Mouse (Mus musculus) frontal cortex, adult 2 months (tissue): ENCODE data around the gene Gstp3. TPM values are rescaled to one million over a fixed set of nuclear protein-coding genes. Genes with fewer than 3 reads are reported as not detected.

Experiments used
- DNase-seq, 2 experiments: peaks; one replicate each; pipeline ENCODE4 v3.0.0; 2022; ENCODE audit warnings: low spot score in 1 of 2; ENCODE audit errors: extremely low spot score in 1 of 2
- polyA plus RNA-seq: library from polyadenylated mRNA; depleted of rRNA; stranded (reverse); fragments of >200 nt; gene quantifications from 2 replicates; pipeline ENCODE4 v1.2.3, GENCODE M21; 2012; rRNA removed

The Gstp3 gene
- not detected in 2 replicates for polyA plus RNA-seq

DNA sequence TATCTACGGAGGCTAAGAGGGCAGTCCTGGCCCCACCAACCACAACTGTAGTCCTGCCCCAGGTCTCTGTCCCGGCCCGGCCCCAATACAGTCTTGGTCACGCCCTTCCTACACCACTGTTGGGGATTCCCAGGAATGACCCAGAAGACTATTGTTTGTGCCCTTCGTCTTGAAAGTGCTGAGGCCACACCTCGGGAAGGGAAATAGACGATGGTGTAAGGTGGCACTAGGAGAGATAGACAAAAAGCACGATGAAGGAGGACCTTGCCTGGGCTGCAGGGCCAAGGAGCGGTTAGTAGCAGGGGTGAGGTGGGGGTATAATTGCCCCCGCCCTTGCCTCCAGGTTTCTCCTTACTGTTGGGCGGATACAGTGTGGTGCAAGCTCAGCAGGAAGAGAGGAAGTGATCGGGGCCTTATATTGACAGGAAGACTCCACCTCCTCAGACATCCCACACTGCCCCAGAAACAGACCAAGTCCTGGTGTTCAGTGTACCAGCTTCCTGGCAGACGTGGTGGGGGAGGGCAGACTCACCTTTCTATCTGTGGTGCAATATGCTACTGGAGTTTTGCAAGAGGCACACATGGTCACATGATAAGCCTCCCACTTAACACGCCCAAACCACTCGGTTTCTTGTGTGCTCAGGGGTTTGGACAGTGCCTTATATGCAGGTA lies at the start of gene Gstp3:
Gstp3 (minus strand) TSS at position 501 of the 672 bp plus-strand sequence.
- DNase-seq = no peak

DNA sequence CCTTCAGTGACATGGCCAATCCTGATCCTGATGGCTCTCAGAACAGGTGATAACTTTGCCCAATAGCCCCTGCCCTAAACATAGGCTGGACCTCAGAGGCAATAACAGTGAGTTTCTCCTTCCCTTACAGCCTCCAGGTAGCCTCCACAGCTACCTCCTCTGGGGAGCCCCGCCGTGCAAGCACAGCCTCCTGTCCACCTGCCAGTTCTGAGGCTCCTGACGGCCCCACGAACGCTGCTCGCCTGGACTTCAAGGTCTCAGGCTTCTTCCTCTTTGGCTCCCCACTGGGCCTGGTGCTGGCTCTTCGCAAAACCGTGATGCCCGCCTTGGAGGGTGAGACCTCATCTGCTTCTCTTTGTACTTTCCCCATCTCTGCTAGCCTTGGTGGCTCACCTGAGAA lies 49.2 kb upstream of the Gstp3 start:
- DNase-seq = no peak

DNA sequence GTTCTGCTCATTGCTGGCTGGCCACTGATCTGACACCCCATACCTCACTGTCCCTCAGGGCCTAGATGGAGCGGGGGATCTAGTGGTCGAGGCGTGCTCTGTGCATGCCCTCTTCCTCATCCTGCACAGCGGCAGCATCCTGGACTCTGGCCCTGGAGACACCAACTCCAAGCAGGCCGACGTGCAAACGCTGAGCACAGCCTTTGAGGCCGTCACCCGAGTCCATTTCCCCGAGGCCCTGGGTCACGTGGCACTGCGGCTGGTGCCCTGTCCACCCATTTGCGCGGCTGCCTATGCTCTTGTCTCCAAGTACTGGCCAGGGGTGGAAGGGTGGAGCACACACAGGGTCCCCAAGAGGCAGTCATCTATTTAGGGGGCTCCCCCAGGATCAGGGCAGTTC lies 47.3 kb upstream of the Gstp3 start:
- no peak for DNase-seq

DNA sequence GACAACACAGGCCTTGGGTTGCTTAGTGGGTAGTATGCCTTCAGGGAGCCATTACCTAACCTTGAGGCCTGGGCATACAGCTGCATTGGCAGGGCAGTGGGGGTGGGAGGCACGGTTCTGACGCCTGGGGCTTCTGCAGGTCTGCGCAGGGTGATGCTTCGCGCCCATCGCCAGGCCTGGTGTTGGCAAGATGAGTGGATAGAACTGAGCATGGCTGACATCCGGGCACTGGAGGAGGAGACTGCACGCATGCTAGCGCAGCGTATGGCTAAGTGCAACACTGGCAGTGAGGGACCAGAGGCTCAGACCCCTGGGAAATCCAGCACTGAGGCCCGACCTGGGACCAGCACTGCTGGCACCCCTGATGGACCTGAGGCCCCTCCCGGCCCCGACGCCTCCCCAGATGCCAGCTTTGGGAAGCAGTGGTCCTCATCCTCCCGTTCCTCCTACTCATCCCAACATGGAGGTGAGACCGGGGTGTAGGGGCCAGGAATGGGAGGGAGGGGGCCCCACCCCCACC lies 45.4 kb upstream of the Gstp3 start:
- no peak for DNase-seq

DNA sequence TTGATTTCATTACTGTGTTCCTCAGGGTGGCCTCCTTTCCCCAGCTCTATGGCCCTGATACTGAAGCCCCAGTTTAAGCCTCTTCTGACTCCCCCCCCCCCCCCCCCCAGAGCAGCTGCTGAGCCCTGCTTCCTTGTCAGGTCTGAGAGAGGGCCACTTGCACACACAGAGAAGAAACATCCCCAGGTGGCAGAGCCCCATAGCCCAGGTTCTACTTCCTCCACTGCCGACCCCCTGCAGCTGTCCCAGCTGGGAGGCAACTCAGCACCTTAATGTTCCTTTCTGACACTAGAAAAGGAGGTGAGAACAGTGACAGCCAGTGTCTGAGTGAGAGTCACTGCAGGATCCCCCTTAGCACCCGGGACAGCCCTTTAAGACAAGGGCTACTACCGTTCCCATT lies 44.4 kb upstream of the Gstp3 start:
- DNase-seq = no peak

DNA sequence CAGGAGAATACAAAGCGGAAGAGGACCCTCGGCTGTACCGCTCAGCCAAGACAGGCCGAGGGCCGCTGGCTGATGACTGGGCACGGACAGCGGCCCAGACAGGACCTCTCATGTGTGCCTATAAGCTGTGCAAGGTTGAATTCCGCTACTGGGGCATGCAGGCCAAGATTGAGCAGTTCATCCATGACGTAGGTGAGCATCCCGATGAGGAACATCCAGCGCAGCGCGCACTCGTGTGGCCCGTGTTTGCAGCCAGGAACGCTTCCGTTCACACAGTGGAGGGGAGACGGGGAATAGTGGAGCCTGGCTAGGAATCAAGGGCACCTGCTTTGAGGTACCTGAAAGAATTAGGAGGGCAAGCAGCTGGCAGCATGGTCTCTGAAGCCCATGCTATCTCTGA lies 43.9 kb upstream of the Gstp3 start:
- DNase-seq = no peak

DNA sequence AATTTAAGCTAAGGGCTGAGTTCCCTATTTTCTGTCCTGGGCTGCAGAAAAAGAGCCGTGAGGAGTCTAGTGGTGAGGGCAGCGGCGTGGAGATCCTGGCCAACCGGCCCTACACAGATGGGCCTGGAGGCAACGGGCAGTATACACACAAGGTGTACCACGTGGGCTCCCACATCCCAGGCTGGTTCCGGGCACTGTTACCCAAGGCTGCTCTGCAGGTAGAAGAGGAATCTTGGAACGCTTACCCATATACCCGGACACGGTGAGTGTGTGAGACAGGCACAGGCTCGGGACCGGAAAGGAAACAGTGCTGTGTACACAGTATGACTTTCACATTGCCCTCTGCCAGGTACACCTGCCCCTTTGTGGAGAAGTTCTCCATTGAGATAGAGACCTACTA lies 43.3 kb upstream of the Gstp3 start:
- no peak for DNase-seq

DNA sequence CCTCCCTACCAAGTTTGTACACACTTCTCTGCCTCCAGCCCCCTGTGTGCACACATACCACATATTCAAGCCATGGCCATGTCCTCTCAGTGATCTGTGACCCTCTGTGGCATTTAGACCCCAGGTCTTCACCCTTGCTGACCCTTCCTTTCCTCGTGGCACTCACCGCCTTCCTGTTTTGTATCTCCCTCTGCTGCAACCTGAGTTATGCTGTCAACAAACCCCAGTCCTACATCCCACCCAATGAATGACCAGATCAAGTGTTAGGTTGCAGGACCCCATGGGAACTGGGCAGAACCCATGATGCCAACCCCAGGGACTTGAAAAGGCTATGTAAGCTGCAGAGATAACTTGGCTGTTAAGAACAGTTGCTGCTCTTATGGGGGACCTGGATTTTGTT lies 42.7 kb upstream of the Gstp3 start:
- no peak for DNase-seq

DNA sequence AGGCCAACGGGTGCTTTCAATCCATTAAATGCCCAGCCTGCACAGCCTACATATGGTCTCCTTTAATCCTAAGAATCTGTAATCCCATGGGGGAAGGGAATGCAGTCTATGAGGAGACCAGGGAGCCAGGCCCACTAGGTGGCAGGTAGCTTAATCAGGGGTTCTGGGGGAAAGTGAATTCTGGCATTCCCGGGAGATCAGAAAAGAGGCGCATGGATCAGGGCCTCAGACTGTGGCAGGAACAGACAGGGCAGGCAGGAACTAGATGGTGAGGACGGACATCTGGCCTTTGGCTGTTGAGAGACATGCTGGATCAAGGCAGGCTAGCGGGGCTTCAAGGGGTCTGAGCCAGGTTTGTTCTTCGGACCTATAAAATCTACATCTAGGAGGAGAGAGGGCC lies 42.1 kb upstream of the Gstp3 start:
- no peak for DNase-seq

DNA sequence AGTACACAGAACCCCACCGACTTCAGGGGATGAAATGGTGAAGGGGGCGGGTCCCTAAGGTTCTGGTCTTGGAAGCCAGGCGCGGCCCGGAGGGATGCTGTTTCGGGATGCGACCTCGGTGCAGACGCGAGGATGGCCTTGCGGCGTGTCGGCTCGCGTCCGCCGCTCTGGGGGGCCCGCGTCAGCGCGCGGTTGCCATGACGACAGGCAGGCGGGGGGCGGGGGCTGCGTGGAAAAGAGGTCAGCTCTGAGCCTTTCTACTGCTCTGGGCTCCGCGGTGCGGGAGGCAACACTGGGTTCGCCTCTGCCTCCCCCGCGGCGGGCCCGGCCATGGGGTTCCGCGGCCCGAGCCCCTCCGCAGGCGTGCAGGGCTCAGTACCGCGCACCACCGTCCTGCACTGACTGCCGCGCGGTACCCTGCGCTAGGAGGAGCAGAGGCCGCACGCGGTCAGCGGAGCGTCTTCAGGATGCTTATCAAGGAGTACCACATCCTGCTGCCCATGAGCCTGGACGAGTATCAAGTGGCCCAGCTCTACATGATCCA lies 41.4 kb upstream of the Gstp3 start:
- DNase-seq = peak in 1 of 2 experiments; percentile 74

DNA sequence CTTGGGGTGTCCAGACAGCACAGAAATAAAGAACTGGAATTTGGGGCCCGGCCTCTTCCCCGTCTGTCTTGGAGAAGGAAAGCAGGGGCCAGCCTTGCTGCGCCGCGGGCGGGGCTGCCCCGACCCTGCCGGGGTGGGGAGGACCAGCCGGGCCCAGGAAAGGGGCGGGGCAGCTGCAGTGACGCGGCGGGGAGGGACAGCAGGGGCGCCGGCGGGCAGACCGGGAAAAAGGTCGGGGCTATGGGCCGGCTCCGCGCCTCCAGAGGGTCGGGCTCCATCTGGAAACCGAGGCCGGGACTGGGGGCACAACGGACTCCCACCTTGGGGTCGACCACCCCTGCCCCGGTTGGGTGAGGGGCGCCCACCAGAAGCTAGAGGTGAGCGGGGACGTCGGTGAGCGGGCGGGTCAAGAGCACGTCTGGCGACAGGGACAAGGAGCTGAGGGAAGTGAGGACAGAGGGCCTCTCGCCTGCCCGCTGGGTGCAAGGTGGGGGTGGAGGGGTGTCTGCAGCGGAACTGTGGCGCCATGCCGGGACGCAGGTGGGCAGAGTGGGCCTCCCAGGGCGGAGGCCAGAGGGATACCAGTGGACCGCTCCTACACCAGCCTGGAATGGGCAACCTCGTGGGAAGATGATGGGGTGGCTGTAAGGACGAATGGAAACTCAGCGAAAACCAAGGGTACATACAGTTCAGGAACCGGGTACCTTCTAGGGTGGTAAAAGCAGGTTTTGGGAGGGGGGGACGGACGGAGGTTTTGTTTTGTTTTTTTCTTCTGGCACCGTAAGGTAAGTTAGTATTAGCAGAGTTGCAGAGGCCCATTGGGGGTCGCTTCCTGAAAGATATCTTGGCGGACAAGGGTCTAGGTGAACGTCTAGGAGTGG lies 40.7 kb upstream of the Gstp3 start, which contains the start of gene Pitpnm1:
Pitpnm1 (plus strand) TSS at position 162 of the 881 bp plus-strand sequence.
- peak in 1 of 2 experiments; percentile 61 for DNase-seq

DNA sequence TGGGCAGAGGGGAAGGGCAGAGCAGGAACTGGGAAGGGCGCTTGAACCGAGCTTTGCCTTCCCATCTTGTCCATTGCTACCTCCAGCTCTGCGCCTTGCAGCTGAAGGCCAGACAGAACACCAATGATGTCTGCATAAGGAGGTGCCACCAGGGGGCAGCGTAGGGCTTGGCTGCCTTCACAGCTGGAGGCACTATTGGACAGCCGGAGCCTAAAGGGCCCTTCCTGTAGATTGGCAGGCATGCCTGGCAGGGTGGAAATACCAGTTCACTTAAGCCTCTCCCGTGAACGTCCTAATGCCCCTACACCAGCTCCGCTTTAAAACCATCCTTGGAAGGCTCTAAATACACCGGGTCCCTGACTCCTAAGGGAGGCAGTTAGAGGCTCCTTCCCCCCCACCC lies 39.7 kb upstream of the Gstp3 start:
- DNase-seq = peak; percentile 82 to 94

DNA sequence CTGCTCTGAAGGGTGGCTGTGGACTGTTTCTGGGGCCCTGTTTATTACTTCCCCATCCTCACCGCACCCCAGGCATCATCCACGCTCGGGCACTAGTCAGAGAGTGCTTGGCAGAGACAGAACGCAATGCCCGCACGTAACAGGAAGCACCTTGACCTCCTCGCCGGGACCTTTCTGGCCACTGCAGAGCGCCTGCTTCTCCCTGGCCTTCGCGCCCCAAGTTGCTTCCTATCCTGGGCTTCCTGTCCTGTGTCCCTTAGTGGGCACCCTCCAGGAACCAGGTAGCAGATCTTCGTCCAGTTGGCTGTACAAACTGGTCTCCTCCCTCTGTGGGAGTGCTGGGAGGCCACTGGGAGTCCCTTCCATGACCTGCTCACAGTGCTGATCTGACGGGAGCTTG lies 39.1 kb upstream of the Gstp3 start:
- no peak for DNase-seq

DNA sequence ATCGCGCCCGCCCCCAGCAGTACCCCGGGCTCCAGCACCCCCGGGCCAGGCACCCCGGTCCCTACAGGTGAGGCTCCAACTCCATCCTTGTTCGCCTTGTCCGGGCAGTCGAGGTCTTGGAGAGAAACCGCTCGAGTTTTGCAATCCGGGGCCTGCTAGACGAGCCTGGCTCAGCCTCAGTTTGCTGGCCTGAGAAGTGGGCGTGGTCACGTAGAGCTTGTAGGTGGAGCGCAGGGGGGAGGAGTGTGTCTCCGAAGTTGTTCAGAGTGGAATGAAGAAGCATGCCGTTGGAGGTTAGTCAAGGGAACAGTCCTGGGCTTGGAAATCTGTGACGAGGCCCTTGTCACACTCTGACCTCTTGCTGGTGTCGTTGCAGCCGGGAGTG lies 38.1 kb upstream of the Gstp3 start:
- DNase-seq = peak; percentile 69 to 75

DNA sequence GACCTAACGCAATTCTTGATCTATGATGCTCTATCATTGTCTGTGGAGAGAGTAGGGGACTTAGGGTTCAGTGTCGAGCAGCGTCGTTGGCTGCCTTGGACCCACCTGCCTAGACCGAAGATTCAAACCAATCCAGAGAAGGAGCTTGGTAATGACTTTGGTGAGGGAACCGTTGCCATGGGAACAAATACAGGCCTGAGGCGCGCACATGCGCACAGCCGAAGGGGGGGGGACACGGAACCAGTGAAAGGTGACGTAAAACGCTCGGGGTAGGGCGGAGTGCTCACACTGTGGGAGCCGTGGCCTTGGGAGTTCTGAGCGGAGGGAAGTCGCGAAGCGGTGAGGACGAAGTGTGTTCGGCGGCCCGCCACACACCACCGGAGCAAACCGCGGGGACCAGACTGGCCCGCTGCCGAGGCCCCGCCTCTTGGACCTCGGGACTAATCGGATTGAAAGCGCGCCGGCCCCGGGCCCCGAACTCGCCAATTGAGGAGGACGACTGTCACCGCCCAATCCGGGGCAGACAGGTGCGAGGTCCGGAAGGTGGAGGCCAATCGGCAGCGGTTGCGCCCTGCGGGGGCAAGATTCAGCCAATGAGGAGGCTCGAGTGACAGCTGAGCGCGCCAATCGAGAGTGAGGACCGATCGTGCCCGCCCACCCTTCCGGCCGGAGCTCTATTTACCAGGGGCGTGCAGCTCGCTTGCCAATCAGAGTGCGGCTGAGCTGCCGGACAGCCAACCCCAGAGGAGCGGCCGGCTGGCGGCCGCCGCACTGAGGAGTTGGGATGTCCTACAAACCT lies 37.5 kb upstream of the Gstp3 start, which contains the start of gene Cdk2ap2:
Cdk2ap2 (plus strand) TSS at position 541 of the 799 bp plus-strand sequence.
- peak; percentile 99 to 100 for DNase-seq

DNA sequence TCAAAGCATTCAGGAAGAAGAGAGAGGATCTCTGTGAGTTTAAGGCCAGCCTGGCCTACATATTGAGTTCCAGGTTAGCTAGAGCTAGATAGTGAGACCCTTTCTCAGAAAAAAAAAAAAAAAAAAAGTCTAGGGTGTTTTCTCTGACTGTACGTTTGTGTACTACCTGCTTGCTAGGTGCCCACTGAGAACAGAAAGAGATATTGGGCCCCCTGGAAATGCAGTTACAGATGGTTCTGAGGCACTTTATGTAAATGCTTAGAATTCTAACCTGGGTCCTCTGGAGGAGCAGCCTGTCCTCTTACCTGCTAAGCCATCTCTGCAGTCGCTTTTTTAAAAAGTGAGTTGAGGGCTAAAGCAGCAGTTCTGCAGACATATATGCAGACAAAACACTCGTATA lies 36.4 kb upstream of the Gstp3 start:
- DNase-seq = no peak

DNA sequence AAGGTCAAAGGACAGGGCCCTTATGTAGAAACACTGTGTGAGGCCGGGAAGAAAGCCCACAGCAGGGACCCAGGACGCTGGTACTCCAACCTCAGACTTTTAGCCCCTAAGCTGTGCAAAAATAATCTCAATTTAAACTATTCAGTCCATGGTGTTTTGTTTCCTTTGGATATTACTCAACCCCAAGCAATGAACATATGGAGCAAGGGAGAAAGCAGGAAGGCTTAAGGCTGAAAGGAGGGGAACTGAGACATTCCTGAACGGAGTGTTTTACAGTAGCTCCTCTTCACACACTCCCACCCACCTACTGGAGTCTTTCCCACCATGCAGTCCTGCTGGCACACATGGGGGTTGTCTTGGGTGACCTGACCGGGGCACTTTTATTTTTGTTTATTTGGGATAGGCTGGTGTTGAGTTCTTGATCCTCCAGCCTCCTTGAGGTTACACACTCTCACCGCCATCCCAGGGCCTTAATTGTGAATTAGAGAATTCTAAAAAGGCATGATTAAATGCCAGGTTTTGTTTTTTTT lies 35.5 kb upstream of the Gstp3 start:
- DNase-seq = no peak

DNA sequence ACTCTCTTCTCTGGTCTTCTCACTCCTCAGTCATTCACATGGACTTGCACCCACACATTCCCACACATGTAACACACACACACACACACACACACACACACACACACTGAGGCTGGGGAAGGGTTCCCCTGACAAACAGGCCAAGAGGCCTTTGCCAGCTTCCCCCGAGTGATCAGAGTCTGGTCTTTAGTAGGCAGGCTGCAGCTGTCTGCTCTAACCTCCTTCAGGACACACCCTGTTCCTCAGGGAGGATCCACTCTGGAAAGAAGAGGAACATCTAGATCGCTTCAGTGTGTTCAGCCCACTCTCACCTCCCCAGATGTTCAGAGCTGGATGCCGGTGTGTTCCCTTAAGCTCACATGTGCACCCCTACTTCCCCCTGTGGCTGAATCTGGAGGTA lies 35.0 kb upstream of the Gstp3 start:
- DNase-seq = no peak

DNA sequence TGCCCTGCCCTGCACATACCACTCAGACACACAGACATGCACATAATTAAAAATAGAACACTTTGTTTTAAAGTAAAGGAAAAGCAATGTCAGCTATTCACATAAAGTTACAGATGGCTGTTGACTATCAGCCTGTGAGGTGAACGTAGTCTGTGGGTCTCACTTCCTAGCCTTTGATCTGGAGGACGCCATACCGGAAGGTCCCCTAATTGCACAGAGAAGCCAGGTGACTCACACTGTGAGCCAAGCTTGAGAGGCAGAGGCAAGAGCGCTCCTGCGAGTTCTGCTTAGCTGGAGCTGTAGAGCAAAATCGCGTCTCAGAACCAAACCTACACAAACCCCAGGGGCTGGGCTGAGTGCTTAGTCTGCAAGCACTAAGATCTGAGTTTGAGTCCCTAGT lies 34.4 kb upstream of the Gstp3 start:
- DNase-seq = no peak

DNA sequence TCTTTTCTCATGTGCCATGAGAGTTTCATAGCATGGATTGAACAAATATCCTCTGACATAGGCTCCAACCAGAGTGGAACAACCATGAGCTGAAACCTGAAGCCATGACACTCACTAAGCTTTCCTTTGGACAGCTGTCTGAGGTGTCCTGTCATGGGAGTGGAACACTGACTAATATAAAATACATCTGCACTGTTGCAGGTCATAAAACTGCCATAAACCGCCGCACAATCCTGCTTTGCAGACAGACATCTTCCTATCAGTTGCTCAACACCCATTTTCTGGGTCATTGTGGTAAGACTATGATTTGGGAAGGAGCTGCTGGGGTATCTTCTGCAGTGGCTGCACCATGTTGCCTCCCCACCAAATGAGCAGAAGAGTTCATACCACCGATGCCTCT lies 33.4 kb upstream of the Gstp3 start:
- DNase-seq = no peak
